Mouse (Mus musculus) myocyte (in vitro differentiated cells): Measurements from ENCODE around the gene Tns2.

Experiments
- E2F4 ChIP-seq: IDR thresholded peaks from one replicate; pipeline ENCODE4 v1.6.1; 2011; ENCODE audit warnings: mild to moderate bottlenecking, control low read depth, moderate library complexity; ENCODE audit not compliant: insufficient read depth
- MYOD1 ChIP-seq, 3 experiments: IDR thresholded peaks; one replicate each; pipeline ENCODE4 v1.6.1; 2011; ENCODE audit warnings: control low read depth in 2 of 3, low read depth in 2 of 3, mild to moderate bottlenecking in 2 of 3, moderate library complexity in 1 of 3; ENCODE audit not compliant: insufficient read length in 2 of 3, control insufficient read depth in 1 of 3
- POLR2A ChIP-seq: IDR thresholded peaks from one replicate; pipeline ENCODE4 v1.6.1; 2011; ENCODE audit warnings: low read depth, mild to moderate bottlenecking, control low read depth, moderate library complexity; ENCODE audit not compliant: insufficient read length
- TCF3 ChIP-seq: IDR thresholded peaks from one replicate; pipeline ENCODE4 v1.6.1; 2011; ENCODE audit warnings: low read depth, control low read depth; ENCODE audit not compliant: insufficient read length

- TF ChIP-seq POLR2A (no peak), TCF3 (no peak), MYOD1 (IDR thresholded peaks at IDR 0.05; ENCODE audit: control insufficient read depth in 1 of 3, insufficient read length in 2 of 3, low read depth in 2 of 3) (no peak), E2F4 (no peak)
Measured at GRCm38 (mm10) chr15:102149561-102149960, 49.3 kb downstream of the Tns2 start.
